Comparison of ENCODE assay signal across 7 mouse cellular contexts in the genomic region with DNA sequence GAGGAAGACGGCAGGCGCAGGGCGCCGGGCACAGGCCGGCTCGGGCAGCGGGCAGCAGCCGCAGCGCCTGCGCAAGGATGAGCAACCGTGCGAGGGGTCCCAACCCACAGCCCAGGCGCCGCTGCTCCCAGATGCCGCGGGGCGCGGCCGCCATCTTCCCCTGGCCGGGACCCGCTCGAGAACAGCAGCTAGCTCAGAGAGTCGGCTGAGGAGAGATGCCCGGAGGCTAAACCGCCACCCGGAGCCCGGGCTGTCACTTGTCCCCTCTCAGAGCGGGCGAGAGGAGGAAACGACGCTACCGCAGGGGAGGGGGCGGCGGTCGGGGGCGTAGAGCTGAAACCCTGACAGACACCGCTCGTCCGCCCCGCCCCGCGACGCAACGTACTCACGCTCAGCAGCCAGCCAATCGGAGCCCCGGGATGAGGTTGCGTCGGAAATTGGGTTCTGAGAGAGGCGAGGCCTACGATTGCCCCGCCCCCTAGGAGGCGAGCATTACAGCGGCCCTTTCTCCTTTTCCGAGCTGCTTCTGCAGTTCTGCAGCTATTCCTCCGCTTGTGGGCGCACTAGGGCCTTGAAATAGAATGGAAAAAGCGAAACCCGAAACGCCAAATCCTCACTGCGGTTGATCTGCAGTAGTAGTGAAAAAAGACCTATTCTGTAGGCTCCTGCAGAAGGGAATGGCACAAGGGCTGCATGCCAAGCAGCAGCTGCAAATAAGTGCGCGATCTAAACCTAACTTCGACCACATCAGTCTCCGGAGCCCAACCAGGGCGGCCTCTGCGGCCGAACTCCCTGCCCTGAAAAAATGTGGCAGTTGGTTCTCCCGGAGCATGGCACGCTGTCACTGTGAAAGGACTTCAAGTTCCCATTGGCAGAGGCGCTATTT. TPM values are rescaled to one million over a fixed set of nuclear protein-coding genes. Genes with fewer than 3 reads are reported as not detected.
DNase-seq lines count a peak whose midpoint lies in the region; ATAC-seq lines count a peak whose summit lies in the region.

A gene (minus strand): TSS at position 381 of the 886 bp plus-strand sequence.

- H3K9ac ChIP-seq in intestine, embryonic 15.5 days: peak within 1 kb of the TSS; percentile 82

- H3K27ac ChIP-seq in intestine, embryonic 15.5 days: peak within 1 kb of the TSS; percentile 94
- H3K27ac ChIP-seq in midbrain, embryonic 10.5 days (replicated peaks): peak within 1 kb of the TSS; percentile 90

- H3K36me3 ChIP-seq in intestine, embryonic 15.5 days: no peaks in the 10 kb centered on the region
- no peaks in the 10 kb centered on the region for H3K36me3 ChIP-seq in midbrain, embryonic 10.5 days

- peak within 1 kb of the TSS; percentile 80 for H3K4me3 ChIP-seq in intestine, embryonic 15.5 days (replicated peaks)
- peak within 1 kb of the TSS; percentile 83 for H3K4me3 ChIP-seq in midbrain, embryonic 10.5 days

- H3K9me3 ChIP-seq in intestine, embryonic 15.5 days: no peaks in the 10 kb centered on the region
- H3K9me3 ChIP-seq in midbrain, embryonic 10.5 days (replicated peaks): no peaks in the 10 kb centered on the region

- peak within 1 kb of the TSS; percentile 69 for H3K4me2 ChIP-seq in intestine, embryonic 15.5 days (replicated peaks)

- peak; percentile 100 for ATAC-seq in intestine, embryonic 15.5 days

- WGBS in intestine, embryonic 15.5 days: under 1% methylated on average over 71 of the region's 71 CpGs
- under 1% methylated on average over 71 of the region's 71 CpGs for WGBS in midbrain, embryonic 10.5 days

- H3K27me3 ChIP-seq in intestine, embryonic 15.5 days (replicated peaks): no peaks in the 10 kb centered on the region
- no peaks in the 10 kb centered on the region for H3K27me3 ChIP-seq in midbrain, embryonic 10.5 days (ENCODE audit: low read depth, poor library complexity, severe bottlenecking)

- intact Hi-C loops in gastrocnemius, postnatal 36 days (cut with DNase I): loop anchor here (5.0 kb wide), 2 partner anchors 131 to 171 kb away; no protein-coding TSS in a partner anchor
- intact Hi-C loops in left cerebral cortex, postnatal 25 days (cut with DNase I): loop anchor here (2.0 kb wide), 4 partner anchors 29 to 171 kb away; a partner anchor contains a TSS

- peak; percentile 99 for DNase-seq in adrenal gland, adult 2 months
- DNase-seq in embryo, embryonic 11.5 days (ENCODE audit: low read depth, low spot score): peak; percentile 99
- peak; percentile 97 to 98 for DNase-seq in gastrocnemius, postnatal 36 days
- peak; percentile 99 to 100 for DNase-seq in left cerebral cortex, postnatal 25 days (ENCODE audit: low spot score in 2 of 2)
- peak; percentile 100 for DNase-seq in midbrain, embryonic 10.5 days (ENCODE audit: low spot score)
- peak; percentile 98 for DNase-seq in right cerebral cortex, postnatal 4 days

- no peaks in the 10 kb centered on the region for H3K4me1 ChIP-seq in intestine, embryonic 15.5 days (replicated peaks)
- peaks cover 24% of the 10 kb centered on the region for H3K4me1 ChIP-seq in midbrain, embryonic 10.5 days

RNA-seq across cellular contexts. Expression of the gene that starts here (rescaled TPM):
- 10 to 100 TPM; 10.1 to 17.0 TPM for total RNA-seq in adrenal gland, adult 2 months (2021)
- polyA plus RNA-seq in adrenal gland, adult 2 months (2012; rRNA removed): 6.0 and 6.2 TPM in 2 replicates
- 1 to 10 TPM; 4.1 to 5.3 TPM for total RNA-seq in gastrocnemius, postnatal 36 days (2021)
- 11.2 and 13.3 TPM in 2 replicates for polyA plus RNA-seq in intestine, embryonic 15.5 days (2015; fragmentation: Nextera tagmentation; extraction: Ambion mirVana)
- total RNA-seq in left cerebral cortex, postnatal 25 days (2021): 10 to 100 TPM; 28.1 to 34.3 TPM
- polyA plus RNA-seq in midbrain, embryonic 10.5 days (2016; fragmentation: Nextera tagmentation; extraction: Ambion mirVana): 16.4 and 21.4 TPM in 2 replicates

Comparison
In these comparisons a context has a peak if more than half of its experiments do, and no peak if none do; other contexts are left out.
1. Peak in every context shown above with its lines: DNase-seq, ATAC-seq, H3K4me3 ChIP-seq and H3K27ac ChIP-seq.